In genomic region chr4:51448978-51449377, GRCm38 (mm10) we compare ENCODE assay signal across 23 mouse cellular contexts.
DNase-seq lines count a peak whose midpoint lies in the region; ATAC-seq and TF ChIP-seq lines count a peak whose summit lies in the region.
"Had no signal": no experiment of that assay in that cellular context is flagged by ENCODE, and none has a peak within 500 bp of the region (broad histone marks: within the 10 kb centered on the region; RNA-seq: fewer than 3 reads in every experiment).

No protein-coding gene starts in this region.

- H3K36me3 ChIP-seq in forebrain, embryonic 14.5 days (ENCODE audit: control insufficient read depth, insufficient read depth, low read length): no peaks in the 10 kb centered on the region
- no peaks in the 10 kb centered on the region for H3K36me3 ChIP-seq in forebrain, embryonic 11.5 days (ENCODE audit: control insufficient read depth, insufficient read depth, low read length)
- no peaks in the 10 kb centered on the region for H3K36me3 ChIP-seq in forebrain, postnatal 0 days (ENCODE audit: insufficient read depth)
- H3K36me3 ChIP-seq in forebrain, embryonic 10.5 days (replicated peaks): no peaks in the 10 kb centered on the region
- H3K36me3 ChIP-seq: heart, embryonic 12.5 days; heart, embryonic 15.5 days; hindbrain, embryonic 10.5 days; hindbrain, embryonic 13.5 days; intestine, embryonic 15.5 days had no signal

- no peak for TF ChIP-seq CTCF in forebrain, postnatal 0 days (IDR thresholded peaks at IDR 0.05; ENCODE audit: low read depth)

- H3K9me3 ChIP-seq in forebrain, embryonic 14.5 days (replicated peaks; ENCODE audit: control insufficient read depth, low read length): no peaks in the 10 kb centered on the region
- no peaks in the 10 kb centered on the region for H3K9me3 ChIP-seq in forebrain, embryonic 11.5 days (ENCODE audit: control insufficient read depth, low read length)
- no peaks in the 10 kb centered on the region for H3K9me3 ChIP-seq in forebrain, postnatal 0 days (ENCODE audit: low read length)
- H3K9me3 ChIP-seq in forebrain, embryonic 10.5 days: no peaks in the 10 kb centered on the region
- H3K9me3 ChIP-seq: heart, embryonic 12.5 days; heart, embryonic 15.5 days; hindbrain, embryonic 10.5 days; hindbrain, embryonic 13.5 days; intestine, embryonic 15.5 days had no signal

- H3K4me2 ChIP-seq in forebrain, embryonic 14.5 days (ENCODE audit: low read length): no peak overlapping the region
- H3K4me2 ChIP-seq in forebrain, embryonic 11.5 days (ENCODE audit: low read depth, low read length, severe bottlenecking): no peak overlapping the region
- no peak overlapping the region for H3K4me2 ChIP-seq in forebrain, postnatal 0 days (ENCODE audit: low read depth)
- H3K4me2 ChIP-seq: heart, embryonic 12.5 days; heart, embryonic 15.5 days; hindbrain, embryonic 13.5 days; intestine, embryonic 15.5 days had no signal

- no peak overlapping the region for H3K4me3 ChIP-seq in forebrain, embryonic 14.5 days (ENCODE audit: low read depth, low read length)
- no peak overlapping the region for H3K4me3 ChIP-seq in forebrain, embryonic 11.5 days (ENCODE audit: low read depth, low read length)
- H3K4me3 ChIP-seq in forebrain, postnatal 0 days (ENCODE audit: low read depth, low read length): no peak overlapping the region
- no peak overlapping the region for H3K4me3 ChIP-seq in forebrain, embryonic 10.5 days
- H3K4me3 ChIP-seq: heart, embryonic 12.5 days; heart, embryonic 15.5 days; hindbrain, embryonic 10.5 days; hindbrain, embryonic 13.5 days; intestine, embryonic 15.5 days had no signal

- 48% methylated on average over 3 of the region's 3 CpGs for WGBS in forebrain, embryonic 14.5 days
- 72% methylated on average over 3 of the region's 3 CpGs for WGBS in forebrain, embryonic 11.5 days
- WGBS in forebrain, postnatal 0 days: 29% methylated on average over 3 of the region's 3 CpGs
- 77% methylated on average over 3 of the region's 3 CpGs for WGBS in forebrain, embryonic 10.5 days

- peak; percentile 26; the same call in 1 of the 2 replicates for ATAC-seq in forebrain, embryonic 14.5 days
- no peak for ATAC-seq in forebrain, embryonic 11.5 days (replicated peaks; ENCODE audit: low FRiP score)
- peak; percentile 56; the same call in 1 of the 2 replicates for ATAC-seq in forebrain, postnatal 0 days
- ATAC-seq: activated CD4-positive, CD25-positive, alpha-beta regulatory T cell, adult 4 months; hindbrain, embryonic 16.5 days; intestine, embryonic 15.5 days had no signal

- H3K27ac ChIP-seq in forebrain, embryonic 14.5 days (ENCODE audit: low read depth, low read length): no peak overlapping the region
- no peak overlapping the region for H3K27ac ChIP-seq in forebrain, embryonic 11.5 days (ENCODE audit: low read depth, low read length)
- H3K27ac ChIP-seq in forebrain, postnatal 0 days (ENCODE audit: low read depth, low read length): no peak overlapping the region
- H3K27ac ChIP-seq in forebrain, embryonic 10.5 days: no peak overlapping the region
- H3K27ac ChIP-seq: heart, embryonic 15.5 days; hindbrain, embryonic 10.5 days; hindbrain, embryonic 13.5 days; intestine, embryonic 15.5 days had no signal

- no peaks in the 10 kb centered on the region for H3K27me3 ChIP-seq in forebrain, embryonic 14.5 days (replicated peaks; ENCODE audit: control insufficient read depth, insufficient read depth, low read length)
- H3K27me3 ChIP-seq in forebrain, embryonic 11.5 days (ENCODE audit: control insufficient read depth, insufficient read depth, low read length): no peaks in the 10 kb centered on the region
- H3K27me3 ChIP-seq in forebrain, postnatal 0 days (ENCODE audit: insufficient read depth, low read length): no peaks in the 10 kb centered on the region
- H3K27me3 ChIP-seq in forebrain, embryonic 10.5 days (ENCODE audit: poor library complexity, severe bottlenecking): no peaks in the 10 kb centered on the region
- H3K27me3 ChIP-seq: heart, embryonic 12.5 days; heart, embryonic 15.5 days; hindbrain, embryonic 13.5 days; intestine, embryonic 15.5 days had no signal

- peak; percentile 37 for DNase-seq in forebrain, embryonic 14.5 days (ENCODE audit: low spot score)
- DNase-seq in forebrain, embryonic 11.5 days (ENCODE audit: low spot score): no peak
- DNase-seq in forebrain, postnatal 0 days: peak; percentile 31
- DNase-seq in forebrain, embryonic 10.5 days (ENCODE audit: extremely low spot score, low spot score): no peak
- DNase-seq in brain, adult 2 months (ENCODE audit: low read depth, low spot score): peak; percentile 21
- DNase-seq in testis, postnatal 14 days (ENCODE audit: low spot score): no peak
- DNase-seq: adrenal gland, adult 8-10 months; adrenal gland, postnatal 36 days; cerebellum, adult 18-20 months; cerebellum, adult 9-10 months; cerebellum, postnatal 14 days; gastrocnemius, postnatal 25 days; heart, adult 18-20 months; heart, postnatal 10 days; heart, postnatal 36 days; kidney, adult 11 months had no signal

- H3K9ac ChIP-seq in forebrain, embryonic 14.5 days (ENCODE audit: low read length): no peak overlapping the region
- no peak overlapping the region for H3K9ac ChIP-seq in forebrain, embryonic 11.5 days (ENCODE audit: low read length)
- H3K9ac ChIP-seq in forebrain, postnatal 0 days: no peak overlapping the region
- H3K9ac ChIP-seq: heart, embryonic 12.5 days; heart, embryonic 15.5 days; hindbrain, embryonic 13.5 days; intestine, embryonic 15.5 days had no signal

- H3K4me1 ChIP-seq in forebrain, embryonic 14.5 days (ENCODE audit: control insufficient read depth, insufficient read depth, low read length): no peaks in the 10 kb centered on the region
- no peaks in the 10 kb centered on the region for H3K4me1 ChIP-seq in forebrain, embryonic 11.5 days (replicated peaks; ENCODE audit: control insufficient read depth, insufficient read depth, low read length)
- H3K4me1 ChIP-seq in forebrain, postnatal 0 days (ENCODE audit: insufficient read depth): no peaks in the 10 kb centered on the region
- no peaks in the 10 kb centered on the region for H3K4me1 ChIP-seq in forebrain, embryonic 10.5 days
- H3K4me1 ChIP-seq: heart, embryonic 12.5 days; heart, embryonic 15.5 days; hindbrain, embryonic 10.5 days; hindbrain, embryonic 13.5 days; intestine, embryonic 15.5 days had no signal

Comparison
In these comparisons a context has a peak if more than half of its experiments do, and no peak if none do; other contexts are left out.
1. DNase-seq: peak in forebrain, embryonic 14.5 days (single experiment), forebrain, postnatal 0 days (single experiment) and brain, adult 2 months (single experiment); none in forebrain, embryonic 11.5 days (single experiment), forebrain, embryonic 10.5 days (single experiment) and testis, postnatal 14 days (single experiment).